Mouse (Mus musculus): Measurements from ENCODE around the gene Spef1.

The Spef1 gene

GRCm38 (mm10) chr2:131171401-131172104 is 15.5 kb downstream of the Spef1 start:
- peak; percentile 44 to 52 for DNase-seq

DNA sequence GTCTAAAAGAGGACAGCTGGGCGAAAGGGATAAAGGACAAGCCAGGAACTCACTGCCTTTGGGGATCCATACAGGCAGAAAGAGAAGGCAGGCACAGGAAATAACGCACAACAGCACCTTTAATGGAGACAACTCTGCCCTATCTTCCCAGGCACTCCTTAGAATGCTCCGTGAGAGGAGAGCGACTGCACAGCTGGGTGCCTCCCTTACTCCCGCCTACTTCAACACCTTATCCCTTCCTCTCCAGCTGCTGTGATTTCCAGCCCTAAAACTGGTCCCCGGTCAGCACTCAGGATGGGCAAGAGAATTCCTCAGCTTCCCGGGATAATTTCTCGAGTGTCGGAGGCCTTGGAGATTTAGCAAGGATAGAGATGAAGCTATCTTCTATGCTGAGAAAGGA is 16.1 kb downstream of the Spef1 start:
- no peak for DNase-seq

- no peak for DNase-seq
Measured at GRCm38 (mm10) chr2:131168914-131169313, 18.2 kb downstream of the Spef1 start.

DNA sequence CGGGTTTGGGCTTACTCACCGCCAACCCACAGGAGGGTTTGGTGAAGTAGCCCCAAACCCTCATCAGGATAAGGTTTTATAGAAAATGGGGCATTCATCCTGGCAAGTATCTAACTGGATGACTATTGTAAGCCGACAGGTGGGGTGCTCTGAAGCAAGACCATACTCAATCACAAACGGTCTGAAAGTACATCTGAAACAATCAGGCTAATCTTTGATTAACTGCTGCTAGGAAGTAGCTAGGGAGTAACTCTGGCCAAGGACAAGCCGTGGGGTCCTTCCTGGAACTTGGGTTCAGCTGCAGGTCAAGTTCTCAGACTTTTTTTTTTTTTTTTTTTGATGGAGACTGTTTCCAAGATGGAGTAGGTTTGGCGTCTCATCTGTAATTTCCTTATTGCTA is 19.1 kb downstream of the Spef1 start:
- DNase-seq = no peak

DNA sequence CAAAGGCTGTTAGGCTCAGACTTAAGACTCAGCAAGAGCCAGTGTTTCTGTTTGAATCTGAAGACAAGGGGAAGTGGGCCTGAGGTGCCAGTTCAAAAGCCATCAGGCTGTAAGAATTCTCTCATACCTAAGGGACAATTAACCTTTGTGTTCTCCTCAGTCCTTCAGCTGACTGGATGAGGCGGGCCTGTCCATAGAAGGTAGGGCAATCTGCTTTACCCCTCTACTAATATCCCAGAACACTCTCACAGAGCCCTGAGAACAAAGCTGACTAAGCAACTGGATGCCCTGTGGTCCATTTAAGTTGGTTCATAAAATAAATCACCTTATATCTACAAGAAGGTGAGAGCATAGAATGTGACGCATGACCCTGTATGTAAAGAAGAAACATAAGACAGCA is 20.9 kb downstream of the Spef1 start:
- no peak for DNase-seq

- no peak for DNase-seq
Measured at GRCm38 (mm10) chr2:131163924-131164323, 23.2 kb downstream of the Spef1 start.

- no peak for DNase-seq
Measured at GRCm38 (mm10) chr2:131160671-131161111, 26.4 kb downstream of the Spef1 start.

- peak; percentile 91 to 95 for DNase-seq
Measured at GRCm38 (mm10) chr2:131159938-131160581, 27.0 kb downstream of the Spef1 start, which contains the start of gene 1700037H04Rik. TSS of gene 1700037H04Rik (minus strand) at chr2:131160081.

DNA sequence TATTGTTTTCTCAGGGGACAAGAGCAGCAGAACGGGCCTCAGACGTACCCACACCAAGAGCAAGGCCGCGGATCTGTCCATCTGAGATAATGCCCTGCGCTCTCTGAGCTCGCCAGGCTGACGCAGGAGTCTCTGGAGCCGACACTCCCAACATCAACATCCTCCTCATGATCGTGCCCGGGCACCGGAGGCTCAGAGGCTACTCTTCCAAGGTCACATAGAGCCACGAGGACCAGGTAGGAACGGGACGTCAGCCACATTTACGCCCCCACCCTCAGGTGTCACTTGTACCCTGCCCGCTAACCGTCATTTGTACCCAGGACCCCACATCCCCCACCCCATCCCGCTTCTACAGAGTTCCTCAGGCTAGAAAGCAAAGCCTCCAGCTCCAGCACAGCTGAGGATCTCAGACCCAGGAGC is 27.6 kb downstream of the Spef1 start:
- no peak for DNase-seq

GRCm38 (mm10) chr2:131156987-131157386 is 30.1 kb downstream of the Spef1 start:
- DNase-seq = no peak

DNA sequence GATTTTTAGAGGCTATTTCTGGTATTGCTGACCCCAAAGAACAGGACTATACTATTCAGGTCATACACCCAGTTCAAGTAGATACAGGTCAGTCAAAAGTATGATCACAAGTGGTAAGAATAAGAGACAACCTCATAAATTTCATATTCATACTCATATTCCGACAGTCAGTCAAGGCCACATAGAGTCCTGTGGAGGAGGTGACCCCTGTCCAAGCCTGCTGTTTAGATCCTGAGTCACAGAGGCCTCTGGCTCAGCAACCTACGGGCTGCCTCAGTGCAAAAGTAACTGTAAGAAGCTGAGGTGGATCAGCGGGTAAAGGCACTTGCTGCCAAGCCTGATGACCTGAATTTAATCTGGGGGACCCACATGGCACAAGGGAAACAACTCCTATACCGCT is 33.0 kb downstream of the Spef1 start:
- no peak for DNase-seq

DNA sequence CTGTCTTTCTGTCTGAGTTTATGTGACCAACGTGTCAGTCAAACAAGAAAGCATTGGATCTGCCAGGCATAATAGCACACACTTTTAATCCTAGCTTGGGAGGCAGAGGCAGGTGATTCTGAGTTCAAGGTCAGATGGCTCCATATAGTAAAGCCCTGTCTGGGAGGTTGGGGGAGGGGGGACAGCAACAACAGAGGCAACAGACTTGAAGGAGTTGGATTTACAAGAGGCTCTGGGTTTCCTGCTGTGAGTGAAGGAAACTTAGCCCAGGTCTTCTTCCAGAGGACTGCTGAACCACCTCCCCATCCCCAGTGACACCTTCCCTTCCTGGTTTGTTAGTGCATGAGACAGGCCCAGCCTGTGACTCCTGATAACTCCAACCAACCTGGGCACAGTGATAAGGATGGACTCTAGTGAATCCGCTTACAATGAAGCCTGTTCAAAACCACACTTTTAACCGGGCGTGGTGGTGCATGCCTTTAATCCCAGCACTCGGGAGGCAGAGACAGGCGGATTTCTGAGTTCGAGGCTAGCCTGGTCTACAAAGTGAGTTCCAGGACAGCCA is 34.8 kb downstream of the Spef1 start:
- no peak for DNase-seq

GRCm38 (mm10) chr2:131149254-131149578 is 37.9 kb downstream of the Spef1 start:
- DNase-seq = no peak

DNA sequence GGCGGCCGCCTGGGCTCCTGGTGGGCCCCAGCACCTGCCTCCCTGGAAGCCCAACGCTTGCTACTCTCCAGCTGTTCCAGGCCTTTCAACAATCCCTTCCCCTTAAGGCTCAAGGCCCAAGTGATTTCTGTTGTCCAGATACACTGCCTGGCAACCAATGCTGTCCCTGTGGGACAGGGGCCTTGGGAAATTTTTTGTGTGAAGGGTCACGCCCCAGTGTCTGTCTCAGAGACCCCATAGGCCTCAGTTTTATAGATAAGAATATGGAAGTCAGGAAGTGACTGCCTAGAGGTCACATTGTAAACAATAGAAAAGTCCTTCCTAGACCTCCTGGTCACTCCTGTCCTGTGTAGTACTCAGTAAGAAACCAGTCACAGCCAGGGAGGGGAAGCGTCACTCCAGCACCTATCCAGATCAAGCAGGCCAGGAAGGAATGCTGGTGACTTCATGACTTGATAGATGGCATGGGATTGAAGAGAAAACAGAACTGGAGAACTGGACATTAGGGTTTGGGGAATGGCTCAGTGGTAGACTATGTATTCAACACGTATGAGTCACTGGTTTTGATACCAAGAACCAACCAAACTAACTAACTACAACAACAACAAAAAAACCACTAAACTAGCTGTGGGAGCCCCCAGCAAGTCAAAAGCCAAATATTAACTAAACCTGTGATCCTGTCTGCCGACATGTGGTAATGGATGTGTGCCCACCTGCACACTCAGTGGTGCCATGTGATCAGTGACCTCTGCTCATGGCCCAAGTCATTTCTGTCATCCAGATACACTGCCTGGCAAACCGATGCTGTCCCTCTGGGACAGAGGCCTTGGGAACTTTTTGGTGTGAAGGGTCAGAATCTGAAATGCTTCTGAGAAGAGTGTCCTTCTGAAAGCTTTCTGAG is 38.5 kb downstream of the Spef1 start:
- no peak for DNase-seq

DNA sequence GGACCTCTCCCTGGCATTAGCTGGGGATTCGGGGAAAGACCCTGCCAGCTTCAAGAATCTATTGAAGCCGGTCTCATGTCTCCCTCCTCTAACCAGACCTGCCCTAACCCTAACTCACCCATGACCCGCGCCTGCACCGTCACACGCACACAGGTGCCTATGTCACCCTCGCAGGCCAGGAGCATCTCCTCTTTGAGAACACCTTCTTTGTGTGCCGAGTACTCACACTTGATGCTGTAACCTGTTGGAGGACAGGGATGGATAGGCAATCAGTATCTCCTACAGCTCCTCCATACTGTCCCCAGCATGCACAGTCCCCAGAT is 40.1 kb downstream of the Spef1 start:
- DNase-seq = no peak

DNA sequence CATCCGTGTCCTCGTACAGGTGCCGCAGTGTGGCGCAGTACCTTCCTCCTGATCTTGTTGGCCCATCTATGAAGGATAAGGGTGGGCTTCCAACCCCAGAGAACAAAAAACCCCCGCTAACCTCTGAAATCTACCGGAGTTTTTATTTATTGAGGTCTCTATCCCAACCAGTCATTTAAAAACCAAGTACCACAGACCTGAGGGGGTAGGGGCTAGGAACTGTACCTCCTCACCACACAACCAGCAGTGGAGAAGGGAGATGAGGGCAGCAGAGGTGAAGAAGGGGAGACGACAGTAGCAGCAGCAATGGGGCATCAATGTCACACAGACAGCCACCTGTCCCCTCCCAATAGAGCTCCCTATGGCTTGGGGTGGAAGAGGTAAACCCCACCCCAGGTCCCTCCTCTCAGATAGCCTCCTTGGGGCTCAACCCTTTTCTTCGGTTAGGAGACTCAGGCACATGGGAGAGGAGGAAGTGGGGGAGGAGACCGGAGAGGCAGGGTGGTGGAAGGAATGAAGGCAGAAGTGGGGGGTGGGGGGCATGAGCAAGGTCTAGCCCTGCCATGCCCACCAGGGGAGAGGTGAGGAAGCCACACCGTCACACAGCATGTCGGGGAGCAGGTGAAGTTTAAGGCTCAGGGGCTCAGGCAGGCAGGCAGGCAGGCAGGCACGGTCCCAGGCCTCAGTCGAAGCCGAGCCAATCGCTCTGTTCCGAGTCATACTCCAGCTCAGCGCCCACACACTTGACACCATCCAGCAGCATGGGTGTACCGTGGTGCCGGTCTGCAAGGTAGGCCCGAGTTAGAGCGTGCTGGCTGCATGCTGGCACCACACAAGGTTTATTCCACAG is 40.7 kb downstream of the Spef1 start:
- no peak for DNase-seq

GRCm38 (mm10) chr2:131145536-131145935 is 41.5 kb downstream of the Spef1 start:
- no peak for DNase-seq

GRCm38 (mm10) chr2:131145121-131145520 is 42.0 kb downstream of the Spef1 start:
- DNase-seq = no peak

- DNase-seq = no peak
Measured at GRCm38 (mm10) chr2:131143007-131143780, 43.9 kb downstream of the Spef1 start.

- peak; percentile 38 to 49 for DNase-seq
Measured at GRCm38 (mm10) chr2:131142592-131142991, 44.5 kb downstream of the Spef1 start.

- no peak for DNase-seq
Measured at GRCm38 (mm10) chr2:131141336-131141986, 45.6 kb downstream of the Spef1 start.
